Mouse (Mus musculus) hindbrain, embryonic 14.5 days (tissue): ENCODE results near the gene Ccdc163. TPM values are rescaled to one million over a fixed set of nuclear protein-coding genes. Genes with fewer than 3 reads are reported as not detected.

Experiments used
- ATAC-seq: fragments of 200-750 bp; cut with Nextera tagmentation; 2 replicates; pipeline ENCODE4 v1.8.0; 2017; ENCODE audit warnings: moderate number of reproducible peaks, mild to moderate bottlenecking, moderate TSS enrichment, moderate library complexity; ENCODE audit not compliant: low FRiP score
- DNase-seq: peaks from one replicate; pipeline ENCODE4 v3.0.0-alpha.2; 2015; ENCODE audit warnings: low spot score
- H3K27ac ChIP-seq: fragments of 300-500 bp; sonication (generic); 2 replicates; pipeline ENCODE4 v1.5.1; 2014; ENCODE audit warnings: mild to moderate bottlenecking, moderate library complexity
- H3K27me3 ChIP-seq: fragments of 300-500 bp; sonication (generic); 2 replicates; pipeline ENCODE4 v1.6.1; 2014; ENCODE audit warnings: mild to moderate bottlenecking, low read length, mixed read lengths; ENCODE audit not compliant: control insufficient read depth, insufficient read depth
- H3K36me3 ChIP-seq: fragments of 300-500 bp; sonication (generic); replicated peaks from 2 replicates; pipeline ENCODE4 v1.6.1; 2014; ENCODE audit not compliant: control insufficient read depth, insufficient read depth
- H3K4me1 ChIP-seq: fragments of 300-500 bp; sonication (generic); replicated peaks from 2 replicates; pipeline ENCODE4 v1.6.1; 2014; ENCODE audit warnings: antibody characterized with exemption, low read length, mixed read lengths; ENCODE audit not compliant: control insufficient read depth, insufficient read depth
- H3K4me2 ChIP-seq: fragments of 300-500 bp; sonication (generic); replicated peaks from 2 replicates; pipeline ENCODE4 v1.6.1; 2014; ENCODE audit warnings: mild to moderate bottlenecking, moderate library complexity
- H3K4me3 ChIP-seq: fragments of 300-500 bp; sonication (generic); replicated peaks from 2 replicates; pipeline ENCODE4 v1.5.1; 2014; ENCODE audit warnings: mild to moderate bottlenecking, low read length
- H3K9ac ChIP-seq: fragments of 300-500 bp; sonication (generic); 2 replicates; pipeline ENCODE4 v1.6.1; 2014
- H3K9me3 ChIP-seq: fragments of 300-500 bp; sonication (generic); 2 replicates; pipeline ENCODE4 v1.6.1; 2016; ENCODE audit warnings: low read length; ENCODE audit not compliant: control insufficient read depth
- WGBS: fragments of 180-500 bp; shearing (Covaris S2); extraction: QIAGEN DNeasy Blood & Tissue Kit; methylation state at CpG from one replicate; pipeline ENCODE4 v1.1.7; 2014; 5-methylcytosine and 5-hydroxymethylcytosine counted together
- polyA plus RNA-seq: library from polyadenylated mRNA; unstranded; fragments of >200 nt; fragmentation: Nextera tagmentation; extraction: Ambion mirVana; gene quantifications from 2 replicates; pipeline ENCODE4 v1.2.1, GENCODE M21; 2014

Ccdc163 gene
- polyA plus RNA-seq, 1 experiment from 2014 or later, result 11.5 TPM

DNA sequence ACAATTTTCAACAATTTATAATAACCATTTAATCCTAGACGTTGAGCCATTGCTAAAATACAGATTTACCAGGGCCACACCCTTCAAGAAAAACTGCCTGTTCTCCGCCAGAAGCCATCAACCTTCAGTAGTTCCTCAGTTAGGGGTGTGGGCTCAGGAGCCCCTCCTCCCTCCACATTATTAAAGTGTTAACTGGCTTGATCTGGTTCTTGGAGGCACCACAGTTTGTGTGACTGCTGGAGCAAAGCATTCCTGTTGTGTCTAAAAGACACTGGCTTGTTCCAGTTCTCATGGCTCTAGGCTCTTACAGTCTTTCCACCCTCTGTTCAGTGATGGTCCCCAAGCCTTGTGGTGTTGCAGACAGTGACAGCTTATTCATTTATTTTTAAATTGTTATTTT, 72.2 kb downstream of the Ccdc163 start:
- Histone ChIP-seq H3K27ac (no peak overlapping the region), H3K4me3 (no peak overlapping the region), H3K4me1 (no peaks in the 10 kb centered on the region), H3K9ac (no peak overlapping the region), H3K4me2 (no peak overlapping the region), H3K9me3 (no peaks in the 10 kb centered on the region), H3K36me3 (no peaks in the 10 kb centered on the region), H3K27me3 (no peaks in the 10 kb centered on the region)
- 85% methylated on average over 2 of the region's 2 CpGs for WGBS
- ATAC-seq (no peak), DNase-seq (no peak)

DNA sequence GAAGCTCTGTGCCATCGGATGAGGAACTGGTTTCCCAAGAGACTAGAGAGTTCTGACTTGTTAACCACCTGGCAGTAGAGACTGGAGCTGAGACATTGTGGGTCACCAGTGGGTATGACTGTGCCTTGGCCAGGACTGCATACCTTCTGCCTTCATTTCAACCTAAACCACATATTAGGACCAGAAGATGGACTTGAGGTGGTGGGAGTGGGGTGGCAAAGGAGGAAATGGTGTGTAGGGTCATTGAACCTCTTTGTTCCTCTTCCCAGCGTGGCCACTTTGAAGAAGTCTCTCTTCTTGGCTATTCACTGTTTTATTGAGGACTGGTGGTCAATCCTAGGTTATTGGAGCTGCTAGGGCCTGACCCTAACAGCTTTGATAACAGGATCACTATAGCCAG, 73.1 kb downstream of the Ccdc163 start:
- Histone ChIP-seq H3K9me3 (no peaks in the 10 kb centered on the region), H3K27me3 (no peaks in the 10 kb centered on the region), H3K36me3 (no peaks in the 10 kb centered on the region), H3K9ac (no peak overlapping the region), H3K4me2 (no peak overlapping the region), H3K4me1 (no peaks in the 10 kb centered on the region), H3K27ac (no peak overlapping the region), H3K4me3 (no peak overlapping the region)
- 33% methylated on average over 2 of the region's 2 CpGs for WGBS
- no peak for DNase-seq
- no peak for ATAC-seq

DNA sequence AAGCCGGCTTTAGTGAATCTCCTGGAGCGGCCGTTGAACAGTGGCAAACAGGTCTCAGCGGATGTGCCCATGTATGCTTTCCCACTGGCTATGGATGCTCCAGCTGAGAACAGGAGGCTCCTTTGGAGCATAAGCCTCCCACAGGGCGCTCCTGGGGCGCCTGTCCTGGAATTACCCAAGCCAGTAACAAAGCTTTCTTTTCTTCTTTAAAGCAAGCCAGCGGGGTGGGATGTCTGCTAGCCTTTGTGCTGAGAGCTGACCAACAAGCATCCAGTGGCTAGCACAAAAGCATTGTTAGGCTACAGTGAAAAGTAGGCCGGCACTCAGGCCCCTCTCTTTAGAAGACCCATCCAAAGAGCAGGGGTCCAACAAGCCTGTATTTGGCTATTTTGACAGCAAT, 73.9 kb downstream of the Ccdc163 start:
- DNase-seq, result no peak
- 4% methylated on average over 8 of the region's 8 CpGs for WGBS
- Histone ChIP-seq H3K27ac (no peak overlapping the region), H3K4me3 (no peak overlapping the region), H3K9ac (no peak overlapping the region), H3K9me3 (no peaks in the 10 kb centered on the region), H3K4me2 (no peak overlapping the region), H3K4me1 (no peaks in the 10 kb centered on the region), H3K36me3 (no peaks in the 10 kb centered on the region), H3K27me3 (no peaks in the 10 kb centered on the region)
- no peak for ATAC-seq

DNA sequence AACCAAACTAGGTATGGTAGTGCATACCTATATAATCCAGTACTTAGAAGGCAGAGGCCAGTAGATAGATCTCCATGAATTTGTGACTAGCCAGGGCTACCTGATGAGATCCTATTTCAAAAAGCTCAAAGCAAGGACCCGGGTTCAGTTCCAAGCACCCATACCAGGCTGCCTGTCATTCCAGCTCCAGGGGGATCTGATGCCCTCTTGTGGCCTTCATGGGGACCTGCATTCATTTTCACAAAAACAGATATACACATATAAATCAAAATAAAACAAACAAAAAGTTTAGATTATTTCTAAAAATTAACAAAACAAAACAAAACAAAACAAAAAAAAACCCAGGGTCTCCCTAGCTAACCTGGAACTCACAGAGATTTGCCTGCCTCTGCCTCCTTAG, 78.3 kb downstream of the Ccdc163 start:
- Histone ChIP-seq H3K9me3 (no peaks in the 10 kb centered on the region), H3K9ac (no peak overlapping the region), H3K36me3 (no peaks in the 10 kb centered on the region), H3K4me2 (no peak overlapping the region), H3K27ac (no peak overlapping the region), H3K27me3 (no peaks in the 10 kb centered on the region), H3K4me3 (no peak overlapping the region), H3K4me1 (no peaks in the 10 kb centered on the region)
- 100% methylated on average over 1 of the region's 1 CpGs for WGBS
- ATAC-seq, result no peak
- DNase-seq, result no peak

DNA sequence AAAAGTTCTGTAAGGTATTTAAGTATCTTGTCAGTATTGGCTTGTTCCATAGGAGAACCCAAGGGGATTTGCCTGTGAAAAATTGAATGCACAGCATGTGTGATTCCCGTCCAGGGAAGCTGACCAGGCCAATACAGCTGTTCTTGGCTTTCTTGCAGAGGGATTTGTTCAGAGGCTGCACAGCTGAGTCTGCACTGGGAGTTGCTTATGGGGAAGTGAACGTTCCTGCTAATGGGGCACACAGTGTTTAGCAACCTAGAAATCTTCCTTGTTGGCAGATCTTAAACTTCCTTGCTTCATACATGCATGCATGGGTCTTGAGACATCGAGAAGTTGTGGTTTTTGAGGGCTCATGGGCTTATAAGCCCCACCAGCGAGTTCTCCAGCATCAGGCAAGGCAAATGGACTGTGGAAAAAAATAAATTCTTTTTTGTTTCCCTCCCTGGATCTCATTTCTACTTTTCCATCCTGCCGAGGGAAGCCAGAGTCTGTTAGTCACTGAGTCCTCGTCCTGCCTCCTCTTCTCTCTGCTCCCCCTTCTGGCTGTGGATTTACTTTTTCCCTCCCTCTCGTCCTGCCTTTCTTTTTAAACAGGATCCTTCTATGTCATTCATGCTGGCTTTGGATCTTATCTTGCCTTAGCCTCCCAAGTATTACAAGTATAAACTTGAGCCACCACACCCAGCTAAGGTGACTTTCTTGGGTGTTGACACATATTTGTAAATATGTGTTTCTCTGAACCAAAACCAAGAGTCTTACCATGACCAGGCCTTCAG, 79.9 kb downstream of the Ccdc163 start:
- Histone ChIP-seq H3K4me3 (no peak overlapping the region), H3K4me2 (no peak overlapping the region), H3K27me3 (no peaks in the 10 kb centered on the region), H3K9ac (no peak overlapping the region), H3K27ac (no peak overlapping the region), H3K36me3 (no peaks in the 10 kb centered on the region), H3K4me1 (no peaks in the 10 kb centered on the region), H3K9me3 (no peaks in the 10 kb centered on the region)
- WGBS, result 38% methylated on average over 7 of the region's 7 CpGs
- DNase-seq (no peak), ATAC-seq (no peak)

DNA sequence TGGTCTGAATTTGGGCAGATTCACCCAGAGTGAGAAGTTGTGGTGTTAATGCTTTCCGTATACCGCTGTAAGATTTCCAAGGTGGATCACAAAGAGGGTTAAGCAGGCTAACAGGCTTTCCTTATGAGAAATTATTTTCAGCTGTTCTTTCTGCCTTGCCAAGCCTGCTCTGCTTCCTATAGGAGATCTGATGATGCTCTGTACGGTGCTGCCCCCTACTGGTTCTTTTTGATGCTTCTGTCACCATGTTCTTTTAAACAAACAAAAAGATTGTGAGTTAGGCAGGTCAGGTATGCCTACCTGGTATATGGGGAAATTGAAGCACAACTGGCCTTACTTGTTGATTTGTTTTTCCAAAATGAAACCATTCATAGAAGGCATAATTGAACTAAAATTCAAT, 80.6 kb downstream of the Ccdc163 start:
- H3K36me3 ChIP-seq, result no peaks in the 10 kb centered on the region
- no peak overlapping the region for H3K9ac ChIP-seq
- WGBS, result 15% methylated on average over 3 of the region's 3 CpGs
- H3K27ac ChIP-seq, result no peak overlapping the region
- H3K4me1 ChIP-seq, result no peaks in the 10 kb centered on the region
- peak; percentile 94 for DNase-seq
- H3K27me3 ChIP-seq, result no peaks in the 10 kb centered on the region
- ATAC-seq, result peak; percentile 48; the same call in 1 of the 2 replicates
- H3K4me2 ChIP-seq, result no peak overlapping the region
- H3K4me3 ChIP-seq, result no peak overlapping the region
- no peaks in the 10 kb centered on the region for H3K9me3 ChIP-seq

DNA sequence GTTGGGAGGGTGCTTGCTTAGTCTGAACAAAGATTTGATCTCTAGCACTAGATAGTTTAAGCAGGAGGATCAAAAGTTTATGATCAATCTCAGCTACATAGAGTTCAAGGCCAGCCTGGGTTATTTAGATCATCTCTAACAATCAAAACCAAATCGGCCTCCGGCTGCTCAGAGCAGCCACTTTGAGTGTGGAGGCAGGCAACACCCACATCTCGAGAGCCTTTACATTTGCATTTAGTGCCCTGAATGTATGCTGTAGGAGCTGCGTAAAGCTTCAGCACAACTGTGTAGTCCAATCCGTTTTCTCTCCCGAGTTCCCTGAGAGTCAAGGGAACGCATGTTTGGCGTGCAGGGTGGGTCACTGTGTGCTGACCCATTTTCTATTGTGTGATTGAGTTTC, 84.1 kb downstream of the Ccdc163 start:
- H3K27ac ChIP-seq, result no peak overlapping the region
- WGBS, result 90% methylated on average over 8 of the region's 8 CpGs
- no peak for DNase-seq
- no peaks in the 10 kb centered on the region for H3K27me3 ChIP-seq
- no peak overlapping the region for H3K4me2 ChIP-seq
- H3K36me3 ChIP-seq, result no peaks in the 10 kb centered on the region
- no peaks in the 10 kb centered on the region for H3K9me3 ChIP-seq
- no peaks in the 10 kb centered on the region for H3K4me1 ChIP-seq
- ATAC-seq, result no peak
- no peak overlapping the region for H3K9ac ChIP-seq
- H3K4me3 ChIP-seq, result no peak overlapping the region

DNA sequence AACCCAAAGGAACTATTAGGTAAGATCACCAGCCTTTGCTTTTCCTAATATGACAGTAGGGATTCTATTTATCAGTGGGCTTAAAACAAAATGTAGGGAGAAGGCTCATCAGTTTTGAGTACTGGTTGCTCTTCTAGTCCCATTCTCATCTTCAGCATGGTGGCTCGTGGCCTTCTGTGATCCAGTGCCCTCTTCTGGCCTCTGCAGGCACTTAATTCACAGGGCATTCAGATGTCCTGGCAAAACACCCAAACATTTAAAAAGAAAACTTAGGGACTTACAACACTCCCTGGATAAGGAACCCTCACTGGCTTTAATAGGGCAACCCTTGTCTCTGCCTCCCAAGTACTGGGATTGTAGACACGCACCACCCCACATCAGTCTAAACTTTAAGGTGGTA, 86.0 kb downstream of the Ccdc163 start:
- no peak overlapping the region for H3K4me2 ChIP-seq
- no peaks in the 10 kb centered on the region for H3K4me1 ChIP-seq
- H3K36me3 ChIP-seq, result no peaks in the 10 kb centered on the region
- H3K4me3 ChIP-seq, result no peak overlapping the region
- H3K27ac ChIP-seq, result no peak overlapping the region
- 84% methylated on average over 2 of the region's 2 CpGs for WGBS
- DNase-seq (no peak), ATAC-seq (no peak)
- no peak overlapping the region for H3K9ac ChIP-seq
- H3K27me3 ChIP-seq, result no peaks in the 10 kb centered on the region
- H3K9me3 ChIP-seq, result no peaks in the 10 kb centered on the region

DNA sequence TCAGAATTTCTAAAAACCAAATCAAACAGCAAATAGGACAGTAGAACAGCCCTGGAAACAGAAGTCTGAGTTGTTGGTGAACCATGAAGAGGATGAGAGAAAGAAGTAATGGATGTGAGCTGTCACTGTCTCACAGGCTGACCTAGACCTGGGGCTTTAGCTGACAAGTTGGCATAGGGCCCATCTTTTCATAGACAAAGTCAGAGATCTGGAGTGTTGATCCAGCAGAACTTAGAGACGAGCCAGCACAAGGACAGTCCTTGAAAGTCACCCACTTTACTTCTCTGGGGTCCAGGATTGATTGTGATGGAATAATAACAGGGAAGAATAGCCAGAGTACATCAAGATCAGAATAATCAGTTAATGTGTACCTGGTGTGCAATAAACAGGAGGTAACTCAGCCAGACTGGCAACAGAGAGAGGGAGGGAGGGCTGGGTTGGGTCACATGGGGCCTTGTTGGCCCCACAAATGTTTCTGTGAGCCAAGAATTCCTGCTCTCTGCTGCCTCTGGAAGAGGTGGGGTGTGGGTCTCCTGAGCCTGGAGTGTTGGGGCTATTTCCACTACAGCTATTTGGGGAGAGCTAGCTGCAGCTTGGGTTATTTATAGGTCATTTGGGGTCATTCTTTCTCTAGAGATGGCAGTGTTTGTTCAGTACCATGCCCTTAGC, 88.3 kb downstream of the Ccdc163 start:
- no peak for DNase-seq
- WGBS, result 75% methylated on average over 1 of the region's 1 CpGs
- no peaks in the 10 kb centered on the region for H3K9me3 ChIP-seq
- no peak overlapping the region for H3K9ac ChIP-seq
- no peak for ATAC-seq
- H3K4me1 ChIP-seq, result no peaks in the 10 kb centered on the region
- no peaks in the 10 kb centered on the region for H3K27me3 ChIP-seq
- no peak overlapping the region for H3K4me2 ChIP-seq
- 0 out of 2 replicates have a peak, but pooled peaks cover under 1% of the 10 kb centered on the region for H3K36me3 ChIP-seq
- H3K27ac ChIP-seq, result no peak overlapping the region
- H3K4me3 ChIP-seq, result no peak overlapping the region
